Mouse (Mus musculus): ENCODE measurements around the gene Cdr2.
"Not testable (repeated sequence)": the region's sequence is repeated elsewhere in the genome, so short reads cannot be mapped to it uniquely, and the experiment has no call there.

Cdr2 gene

GRCm38 (mm10) chr7:120972471-120972870, 9.6 kb downstream of the Cdr2 start:
- DNase-seq (ENCODE audit: low read depth, low spot score): not testable (repeated sequence)

- no peak for DNase-seq (ENCODE audit: low read depth, low spot score)
These were observed 12.0 kb downstream of the Cdr2 start for GRCm38 (mm10) chr7:120970112-120970511.

GRCm38 (mm10) chr7:120969221-120969620, 12.9 kb downstream of the Cdr2 start:
- no peak for DNase-seq (ENCODE audit: low read depth, low spot score)

DNA sequence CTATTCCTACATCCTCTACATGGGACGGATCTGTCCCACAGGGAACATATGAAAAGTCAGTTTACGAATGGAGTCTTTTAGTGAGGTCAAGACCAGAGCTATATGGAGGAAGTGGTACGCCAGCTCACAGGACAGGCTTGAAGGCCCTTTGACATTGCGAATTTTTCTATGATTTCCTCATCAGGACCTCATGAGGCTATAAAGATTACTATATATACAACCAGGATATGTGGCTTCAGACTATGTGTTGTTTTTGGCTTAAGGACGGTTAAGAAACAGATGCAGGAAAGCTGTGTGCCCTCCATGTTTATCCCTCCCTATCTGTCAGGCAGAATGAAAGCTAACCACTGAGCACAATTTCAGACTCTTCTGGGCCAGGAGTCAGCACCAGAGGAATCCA, 19.0 kb downstream of the Cdr2 start:
- DNase-seq (ENCODE audit: low read depth, low spot score): peak; percentile 59

DNA sequence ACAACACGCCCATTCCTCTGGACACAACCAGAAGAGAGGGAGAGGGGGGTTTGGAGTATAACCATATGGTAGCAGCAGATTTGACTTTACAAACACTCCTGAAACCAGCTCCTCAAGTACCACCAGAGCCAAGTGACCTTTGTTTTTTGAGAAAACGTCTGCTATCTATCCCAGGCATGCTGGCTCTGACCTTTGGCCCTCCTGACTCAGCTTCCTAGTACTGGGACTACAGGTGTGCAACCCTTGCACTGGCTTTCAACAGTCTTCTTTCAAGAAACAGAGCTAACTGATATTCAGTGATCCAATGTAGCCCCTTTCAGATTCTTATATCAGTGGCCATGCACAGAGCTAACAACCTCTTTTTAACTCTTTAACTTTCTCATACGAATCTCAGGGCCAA, 20.2 kb downstream of the Cdr2 start:
- no peak for DNase-seq (ENCODE audit: low read depth, low spot score)

- DNase-seq (ENCODE audit: low read depth, low spot score): no peak
These were observed 21.5 kb downstream of the Cdr2 start for GRCm38 (mm10) chr7:120960601-120961000.

DNA sequence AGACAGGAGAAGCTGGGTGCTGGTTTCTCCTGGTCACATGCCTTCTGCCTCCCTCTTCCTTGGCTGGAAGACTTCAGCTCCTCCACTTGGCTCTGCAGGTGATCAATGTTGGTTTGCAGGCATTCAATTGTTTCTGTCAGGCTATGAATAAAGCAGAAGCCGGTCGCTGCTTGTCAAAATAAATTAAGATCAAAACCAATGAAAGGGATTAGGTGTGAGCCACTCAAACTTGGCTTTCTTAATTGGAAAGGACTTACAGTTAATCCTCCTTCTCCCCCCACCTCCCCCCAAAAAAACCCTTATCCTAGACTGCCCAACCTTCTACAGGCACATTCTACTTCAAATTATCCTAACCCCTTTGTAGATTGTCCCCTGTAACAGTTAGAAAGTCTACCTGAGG, 22.0 kb downstream of the Cdr2 start:
- no peak for DNase-seq (ENCODE audit: low read depth, low spot score)

DNA sequence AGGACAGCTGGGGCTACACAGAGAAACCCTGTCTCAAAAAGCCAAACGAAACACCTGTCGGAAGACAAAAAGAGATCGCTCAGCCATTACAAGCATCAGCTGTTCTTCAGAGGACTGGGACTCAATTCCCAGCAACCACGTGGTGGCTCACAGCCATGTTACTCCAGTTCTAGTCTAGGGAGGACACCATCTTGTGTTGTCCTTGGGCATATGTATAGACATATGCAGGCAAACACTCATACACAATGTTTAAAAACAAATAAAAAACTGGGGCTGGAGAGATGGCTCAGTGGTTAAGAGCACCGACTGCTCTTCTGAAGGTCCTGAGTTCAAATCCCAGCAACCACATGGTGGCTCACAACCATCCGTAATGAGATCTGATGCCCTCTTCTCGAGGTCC, 28.5 kb downstream of the Cdr2 start:
- DNase-seq (ENCODE audit: low read depth, low spot score): not testable (repeated sequence)

- DNase-seq (ENCODE audit: low read depth, low spot score): no peak
These were observed 38.1 kb downstream of the Cdr2 start for GRCm38 (mm10) chr7:120943936-120944509.

- no peak for DNase-seq (ENCODE audit: low read depth, low spot score)
These were observed 39.6 kb downstream of the Cdr2 start for GRCm38 (mm10) chr7:120942506-120942905.

DNA sequence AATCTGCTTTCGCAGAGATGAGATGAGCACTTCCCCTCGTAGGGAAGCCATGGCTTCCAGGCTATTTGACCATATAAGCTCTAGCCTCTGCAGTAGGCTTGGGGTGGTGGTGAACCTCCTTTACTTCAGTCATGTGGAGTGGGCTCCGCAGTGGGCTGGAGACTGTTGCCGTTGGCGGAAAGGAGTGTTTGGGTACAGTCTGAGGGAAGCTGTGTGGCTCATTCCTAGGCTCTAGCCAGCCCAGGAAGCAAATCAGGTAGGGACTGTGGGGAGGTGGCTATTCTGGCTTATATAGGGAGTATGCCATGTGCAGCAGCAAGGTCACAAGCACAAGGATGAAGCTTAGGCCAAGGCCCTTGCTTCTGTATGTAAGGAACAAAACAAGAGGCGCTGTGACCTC, 40.9 kb downstream of the Cdr2 start:
- DNase-seq (ENCODE audit: low read depth, low spot score): no peak

DNA sequence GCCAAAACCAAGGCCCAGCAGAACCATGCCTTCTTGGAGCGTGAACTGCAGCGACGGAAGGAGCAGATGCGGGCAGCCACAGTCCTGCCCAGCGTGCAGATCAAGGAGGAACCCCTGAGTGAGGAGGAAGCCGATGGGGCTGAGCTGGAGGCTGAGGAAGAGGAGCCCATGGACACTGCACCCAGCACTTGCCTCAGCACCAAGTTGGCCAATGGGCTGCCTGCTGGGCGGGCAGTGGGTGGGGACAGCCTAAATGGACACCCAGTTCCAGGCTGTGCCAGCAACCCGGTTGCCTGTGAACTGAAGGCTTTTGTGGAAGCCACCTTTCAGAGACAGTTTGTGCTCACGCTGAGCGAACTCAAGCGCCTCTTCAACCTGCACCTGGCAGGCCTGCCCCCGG, 41.8 kb downstream of the Cdr2 start:
- DNase-seq (ENCODE audit: low read depth, low spot score): no peak

GRCm38 (mm10) chr7:120938206-120938605, 43.9 kb downstream of the Cdr2 start:
- no peak for DNase-seq (ENCODE audit: low read depth, low spot score)

DNA sequence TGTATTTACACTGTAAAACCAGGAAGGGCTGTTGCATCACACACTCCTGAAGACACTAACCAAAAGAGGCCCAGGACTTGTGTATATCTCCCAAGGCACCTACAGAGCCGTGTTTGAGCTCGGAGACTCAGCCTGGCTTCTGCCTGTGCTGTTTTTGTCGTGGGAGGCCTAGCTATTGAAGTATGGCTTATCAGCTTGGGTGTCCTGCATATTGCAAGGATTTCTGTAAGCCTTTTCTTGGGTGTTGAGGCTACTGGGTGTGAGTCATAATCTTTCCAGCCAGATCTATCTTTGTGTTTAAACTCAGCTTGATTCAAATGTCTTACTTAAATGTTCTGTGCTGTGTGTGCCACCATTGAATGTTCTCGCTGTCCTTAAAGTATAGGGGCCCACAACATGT, 45.6 kb downstream of the Cdr2 start:
- no peak for DNase-seq (ENCODE audit: low read depth, low spot score)

DNA sequence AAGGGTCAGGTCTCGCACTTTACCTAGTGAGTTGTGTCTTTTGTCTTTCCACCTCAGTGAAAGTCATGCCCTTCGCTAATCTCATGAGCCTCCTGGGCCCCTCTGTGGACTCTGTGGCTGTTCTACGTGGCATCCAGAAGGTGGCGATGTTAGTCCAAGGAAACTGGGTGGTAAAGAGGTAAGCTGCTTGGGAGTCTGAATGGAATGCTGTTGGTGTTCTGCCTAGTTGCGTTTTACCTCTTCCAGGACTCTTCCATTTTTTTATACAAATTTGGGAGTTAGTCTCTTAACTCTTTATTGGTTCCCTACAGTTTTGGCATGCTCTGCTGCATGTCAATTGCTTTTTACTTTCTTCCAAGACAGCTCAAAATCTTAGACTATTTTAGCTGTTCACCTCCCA, 47.4 kb downstream of the Cdr2 start:
- peak; percentile 74 for DNase-seq (ENCODE audit: low read depth, low spot score)

DNA sequence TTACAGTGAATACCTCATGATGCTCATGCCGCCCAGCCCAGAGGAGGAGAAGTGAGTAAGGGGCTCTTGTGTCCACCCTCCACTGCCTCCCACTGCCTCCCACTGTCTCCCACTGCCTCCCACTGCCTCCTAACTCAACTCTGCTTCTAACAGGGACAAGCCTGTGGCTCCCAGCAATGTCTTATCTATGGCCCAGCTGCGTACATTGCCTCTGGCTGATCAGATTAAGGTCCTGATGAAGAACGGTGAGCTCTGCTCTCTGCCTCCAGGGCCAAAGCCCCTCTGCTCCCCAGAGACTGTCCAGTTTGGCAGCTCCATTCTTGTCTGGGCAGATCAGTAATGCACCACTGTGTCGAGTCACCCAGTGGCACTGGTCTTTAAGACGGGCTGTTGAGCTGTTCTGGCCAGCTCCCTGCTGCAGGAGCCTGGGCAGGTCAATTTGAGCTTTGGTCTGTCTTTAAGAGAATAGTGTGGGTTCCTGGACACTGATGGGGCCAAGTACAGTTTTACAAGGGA, 48.4 kb downstream of the Cdr2 start:
- DNase-seq (ENCODE audit: low read depth, low spot score): no peak

- DNase-seq (ENCODE audit: low read depth, low spot score): no peak
These were observed 49.0 kb downstream of the Cdr2 start for GRCm38 (mm10) chr7:120933110-120933509.

DNA sequence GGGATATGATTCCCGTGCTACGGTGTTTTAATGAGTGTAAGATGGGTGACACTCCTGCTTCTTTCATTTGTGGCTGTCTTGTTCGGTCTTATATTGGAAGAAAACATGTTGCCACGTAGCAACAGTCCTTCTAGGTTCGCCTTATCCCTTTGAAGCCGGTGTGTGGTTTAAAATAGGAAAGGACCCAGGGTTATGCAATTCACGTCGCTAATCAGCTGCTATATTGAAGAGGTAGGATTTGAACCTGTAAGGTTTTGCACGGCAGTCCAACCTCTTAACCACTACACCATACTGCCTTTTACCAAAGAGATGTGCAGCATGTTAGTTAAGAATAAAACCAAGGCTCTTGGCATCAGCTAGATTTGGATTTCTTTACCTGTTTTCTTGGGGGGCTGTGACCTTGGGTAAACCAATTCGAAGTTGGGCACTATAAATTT, 63.6 kb downstream of the Cdr2 start:
- peak; percentile 91 for DNase-seq (ENCODE audit: low read depth, low spot score)

DNA sequence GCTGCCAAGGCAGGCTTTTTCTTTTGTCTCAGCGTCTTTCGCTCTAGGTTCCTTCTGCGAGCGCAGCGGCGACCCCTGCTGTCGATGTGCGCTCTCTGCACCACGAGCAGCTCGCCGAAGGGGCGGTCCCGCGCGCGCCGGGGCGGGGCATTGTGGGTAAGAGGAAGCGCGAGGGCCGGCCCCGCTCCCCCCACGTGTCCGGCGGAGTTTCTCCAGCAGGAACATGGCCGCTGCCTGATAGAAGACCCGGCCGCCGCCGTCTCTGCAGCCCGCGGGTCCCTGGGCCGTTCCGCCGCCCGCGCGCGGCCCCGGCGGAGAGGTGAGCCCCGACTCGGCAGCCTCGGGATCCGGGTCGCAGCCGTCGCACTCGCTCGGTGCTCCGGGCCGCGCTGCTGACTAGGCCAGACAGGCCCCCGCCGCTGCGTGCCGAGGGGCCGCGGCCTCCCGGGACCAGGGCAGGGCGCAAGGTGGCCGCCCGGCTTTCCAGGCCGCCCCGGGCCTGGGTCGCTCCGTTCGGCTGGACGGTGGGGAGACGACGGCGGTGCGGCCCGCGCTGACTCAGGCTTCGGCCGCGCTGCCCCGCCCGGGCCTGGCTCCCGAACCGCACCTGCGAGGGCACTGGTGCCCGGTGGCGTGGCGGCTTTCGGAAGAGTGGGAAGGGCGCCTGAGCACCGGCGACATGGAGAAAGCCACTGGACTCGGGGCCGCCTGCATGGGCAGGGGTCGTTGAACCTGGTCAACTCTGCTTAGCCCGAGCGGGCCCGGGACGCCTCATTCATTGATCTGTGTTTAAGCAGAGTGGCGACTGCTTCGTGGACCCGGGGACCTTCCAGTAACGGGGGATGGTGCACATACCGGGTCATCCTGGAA, 64.3 kb downstream of the Cdr2 start, which contains the start of gene Polr3e:
Polr3e (plus strand) TSS at position 153 of the 870 bp plus-strand sequence.
- DNase-seq (ENCODE audit: low read depth, low spot score): peak; percentile 94

DNA sequence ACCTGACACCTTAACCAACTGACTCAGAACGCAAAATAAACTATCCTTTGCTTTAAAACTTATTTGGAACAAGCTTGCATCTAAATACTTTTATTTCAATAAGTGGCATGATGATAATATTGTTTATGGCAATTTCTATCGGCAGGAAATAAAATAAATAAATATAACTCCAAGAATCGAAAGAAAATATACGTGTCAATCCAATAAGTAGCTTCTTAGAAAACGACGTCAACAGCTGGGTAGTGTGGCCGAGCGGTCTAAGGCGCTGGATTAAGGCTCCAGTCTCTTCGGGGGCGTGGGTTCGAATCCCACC, 64.9 kb downstream of the Cdr2 start:
- no peak for DNase-seq (ENCODE audit: low read depth, low spot score)

- peak; percentile 27 for DNase-seq (ENCODE audit: low read depth, low spot score)
These were observed 65.7 kb downstream of the Cdr2 start for GRCm38 (mm10) chr7:120916262-120916875.

DNA sequence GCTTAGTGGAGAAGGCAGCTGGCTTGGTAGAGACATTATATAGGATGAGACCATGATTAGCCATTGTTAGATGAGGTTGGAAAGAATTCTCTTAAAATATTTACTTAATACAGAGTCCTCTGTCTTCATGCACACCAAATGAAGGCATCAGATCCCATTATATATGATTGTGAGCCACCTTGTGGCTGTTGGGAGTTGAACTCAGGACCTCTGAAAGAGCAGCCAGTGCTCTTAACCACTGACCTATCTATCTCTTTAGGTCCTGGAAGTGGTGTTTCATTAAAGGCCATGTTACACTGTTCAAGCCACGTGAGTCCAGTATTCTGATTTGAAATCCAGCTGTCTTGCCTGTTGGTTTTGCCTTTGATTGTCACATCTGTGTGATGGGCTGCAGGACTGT, 68.8 kb downstream of the Cdr2 start:
- DNase-seq (ENCODE audit: low read depth, low spot score): peak; percentile 64

DNA sequence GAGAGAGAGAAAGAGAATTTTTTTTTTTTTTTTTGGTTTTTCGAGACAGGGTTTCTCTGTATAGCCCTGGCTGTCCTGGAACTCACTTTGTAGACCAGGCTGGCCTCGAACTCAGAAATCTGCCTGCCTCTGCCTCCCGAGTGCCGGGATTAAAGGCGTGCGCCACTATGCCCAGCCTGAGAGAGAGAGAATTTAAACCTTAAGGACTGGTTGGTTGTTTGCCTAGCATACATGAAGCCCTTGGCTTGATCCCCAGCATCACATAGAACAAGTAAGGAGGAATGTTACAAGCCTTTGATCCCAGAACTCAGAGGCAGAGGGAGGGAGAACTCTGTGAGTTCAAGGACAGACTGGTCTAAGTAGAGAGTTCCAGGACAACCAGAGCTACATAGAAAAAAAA, 70.8 kb downstream of the Cdr2 start:
- DNase-seq (ENCODE audit: low read depth, low spot score): peak; percentile 4
